Mouse (Mus musculus): Measurements from ENCODE around the gene Arl15. TPM values are rescaled to one million over a fixed set of nuclear protein-coding genes. Genes with fewer than 3 reads are reported as not detected.

Arl15 gene
- total RNA-seq, 2 experiments from 2014 or later: 50.5 to 53.9 TPM

DNA sequence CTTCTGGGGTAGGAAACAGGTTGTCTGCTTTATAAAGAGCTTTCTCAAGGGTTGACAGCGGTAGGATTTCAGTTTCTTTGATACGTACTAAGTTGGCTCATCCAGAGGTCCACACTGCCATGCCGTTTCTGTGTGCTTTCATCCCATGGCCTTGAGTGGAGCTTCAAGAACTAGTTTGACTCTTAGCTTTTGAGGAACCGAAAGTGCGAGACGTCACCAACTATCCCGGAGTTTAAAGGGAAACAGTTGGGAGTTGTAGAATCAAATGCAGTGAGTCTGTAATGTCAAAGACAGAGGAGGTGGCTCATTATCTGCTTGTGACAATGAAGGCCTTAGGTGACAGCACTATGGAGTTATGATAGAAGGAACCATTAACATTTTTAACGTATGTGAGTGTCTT lies 49.6 kb downstream of the Arl15 start:
- no peak for DNase-seq (ENCODE audit: low spot score in 2 of 2)

GRCm38 (mm10) chr13:113844717-113845116 lies 50.4 kb downstream of the Arl15 start:
- no peak for DNase-seq (ENCODE audit: low spot score in 2 of 2)

DNA sequence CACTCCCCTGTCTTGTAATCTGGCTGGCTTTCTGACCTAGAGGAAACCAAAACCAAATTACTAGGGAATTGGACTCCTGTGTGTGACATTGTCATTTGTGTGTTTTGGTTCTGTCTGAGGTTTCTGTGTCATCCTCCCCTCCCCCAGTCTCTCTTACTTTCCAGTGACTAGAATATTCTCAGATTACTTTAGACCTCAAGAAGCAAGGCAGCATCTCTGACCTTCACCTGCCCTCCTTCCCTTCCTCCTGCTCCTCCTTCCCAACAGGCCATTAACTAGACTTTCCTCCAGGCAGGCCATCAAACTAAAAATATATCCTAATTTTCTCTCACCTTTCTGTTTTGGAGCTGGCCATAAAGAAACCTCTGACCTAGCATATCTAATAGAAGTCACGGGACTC lies 50.9 kb downstream of the Arl15 start:
- no peak for DNase-seq (ENCODE audit: low spot score in 2 of 2)

- DNase-seq (ENCODE audit: low spot score in 2 of 2): no peak
These were observed 52.1 kb downstream of the Arl15 start for GRCm38 (mm10) chr13:113846413-113846812.

- DNase-seq (ENCODE audit: low spot score in 2 of 2): no peak
These were observed 56.2 kb downstream of the Arl15 start for GRCm38 (mm10) chr13:113850431-113851034.

DNA sequence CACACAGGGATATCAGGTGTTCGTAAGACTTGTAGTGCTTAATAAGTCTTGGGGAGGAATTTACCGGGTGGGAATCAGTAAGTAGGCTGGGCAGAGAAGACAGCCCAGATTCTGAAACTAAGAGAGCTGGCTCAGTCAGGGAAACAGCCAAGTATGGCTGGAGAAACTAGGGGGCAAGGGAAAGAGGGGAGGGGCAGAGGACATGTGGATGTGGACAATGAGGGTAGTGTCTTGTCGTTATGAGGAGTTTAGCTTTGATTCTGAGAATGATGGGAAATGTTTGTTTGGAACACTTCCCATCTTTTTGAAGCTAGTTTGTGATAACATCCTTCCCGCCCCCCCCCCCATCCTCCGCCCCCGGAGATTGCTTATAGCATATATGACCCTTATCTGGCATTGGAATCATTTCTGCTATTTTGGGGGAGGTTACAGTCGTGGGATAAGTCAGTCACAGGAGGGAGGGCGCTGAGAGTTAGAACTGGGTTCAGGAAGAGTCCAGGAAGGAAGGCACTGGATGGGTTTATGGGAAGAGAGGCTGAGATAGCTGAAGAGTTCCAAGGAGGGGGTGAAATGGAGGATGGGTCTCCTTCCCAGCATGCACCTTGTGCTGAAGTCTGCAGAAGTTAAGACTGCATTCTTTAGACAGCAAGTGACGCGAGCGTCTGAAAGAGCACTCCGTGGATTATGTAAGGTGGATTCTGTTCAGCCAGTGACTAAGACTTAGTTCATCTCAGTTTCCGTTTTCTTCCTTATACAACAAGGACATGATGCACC lies 57.5 kb downstream of the Arl15 start:
- no peak for DNase-seq (ENCODE audit: low spot score in 2 of 2)

GRCm38 (mm10) chr13:113852376-113852666 lies 58.0 kb downstream of the Arl15 start:
- no peak for DNase-seq (ENCODE audit: low spot score in 2 of 2)

DNA sequence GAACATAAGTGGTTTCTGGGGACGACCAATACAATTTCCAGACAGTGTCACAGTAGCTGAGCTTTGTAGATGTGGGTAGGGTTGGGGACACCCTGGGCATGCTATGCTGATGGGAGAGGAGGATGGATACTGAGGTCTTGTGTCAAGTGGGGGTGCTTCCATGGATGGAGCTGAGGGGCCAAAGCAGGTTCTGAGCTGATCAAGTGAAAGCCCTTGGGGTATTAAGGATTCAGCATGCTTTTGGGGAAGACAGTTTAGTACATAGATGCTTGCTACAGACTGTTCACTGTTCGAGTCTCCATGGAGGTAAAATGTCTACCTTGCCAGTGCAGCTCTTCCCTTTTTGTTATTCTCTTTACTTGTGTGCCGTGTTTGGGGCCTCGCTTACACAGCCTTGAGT lies 59.8 kb downstream of the Arl15 start:
- DNase-seq (ENCODE audit: low spot score in 2 of 2): no peak

GRCm38 (mm10) chr13:113854551-113855312 lies 60.4 kb downstream of the Arl15 start:
- no peak for DNase-seq (ENCODE audit: low spot score in 2 of 2)

- no peak for DNase-seq (ENCODE audit: low spot score in 2 of 2)
These were observed 62.6 kb downstream of the Arl15 start for GRCm38 (mm10) chr13:113856946-113857345.

DNA sequence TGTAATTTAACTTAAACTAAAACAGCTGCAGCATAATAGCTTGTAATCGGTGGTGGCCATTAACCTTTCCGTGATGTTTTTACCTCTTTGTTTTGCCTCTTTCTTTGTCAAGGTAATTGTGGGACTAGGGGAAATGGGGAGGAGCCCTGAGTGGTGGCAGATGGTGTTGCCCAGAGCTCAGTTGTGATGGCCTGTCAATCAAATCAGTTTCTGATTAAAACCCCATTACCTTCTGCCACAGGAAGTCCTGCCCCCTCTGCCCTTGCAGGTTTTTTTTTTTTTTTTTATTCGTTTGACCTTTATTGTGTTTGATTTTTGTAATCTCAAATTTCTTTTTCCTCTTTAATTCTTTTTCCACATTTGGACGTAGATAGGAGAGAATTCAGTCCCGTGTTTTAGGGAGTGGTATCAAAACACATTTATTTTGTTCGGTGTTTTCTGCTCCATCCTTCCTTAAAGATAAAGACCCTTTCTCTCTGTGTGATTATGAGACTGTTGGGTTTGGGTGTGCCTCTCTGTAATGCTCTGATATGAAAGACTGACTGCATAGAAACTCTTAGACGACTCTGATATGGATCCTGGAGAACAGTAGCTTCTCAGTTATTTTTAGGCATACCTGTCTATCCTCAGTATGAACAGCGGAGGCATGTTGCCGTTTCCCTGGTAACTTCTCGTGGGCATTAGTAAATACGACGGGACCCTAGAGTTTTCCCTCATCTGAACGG lies 64.5 kb downstream of the Arl15 start:
- DNase-seq (ENCODE audit: low spot score in 2 of 2): no peak

DNA sequence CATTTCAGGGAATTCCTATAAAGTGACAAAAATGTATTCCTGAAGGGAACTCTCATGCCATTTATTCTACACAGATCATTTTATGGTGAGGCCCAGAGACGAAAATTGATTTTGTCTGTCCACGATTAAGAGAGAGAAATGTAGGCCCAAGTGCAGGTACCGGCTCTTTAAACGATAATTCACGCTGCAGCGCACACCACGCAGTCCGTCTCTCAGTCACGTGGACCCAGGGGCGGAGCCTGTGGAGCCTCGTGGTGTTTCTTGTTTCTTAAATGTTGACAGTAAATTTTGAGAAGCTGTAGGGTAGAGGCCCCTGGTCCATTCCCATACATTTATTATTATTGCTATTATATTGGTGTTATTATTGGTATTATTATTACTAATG lies 65.1 kb downstream of the Arl15 start:
- DNase-seq (ENCODE audit: low spot score in 2 of 2): no peak

GRCm38 (mm10) chr13:113860816-113861215 lies 66.5 kb downstream of the Arl15 start:
- no peak for DNase-seq (ENCODE audit: low spot score in 2 of 2)

DNA sequence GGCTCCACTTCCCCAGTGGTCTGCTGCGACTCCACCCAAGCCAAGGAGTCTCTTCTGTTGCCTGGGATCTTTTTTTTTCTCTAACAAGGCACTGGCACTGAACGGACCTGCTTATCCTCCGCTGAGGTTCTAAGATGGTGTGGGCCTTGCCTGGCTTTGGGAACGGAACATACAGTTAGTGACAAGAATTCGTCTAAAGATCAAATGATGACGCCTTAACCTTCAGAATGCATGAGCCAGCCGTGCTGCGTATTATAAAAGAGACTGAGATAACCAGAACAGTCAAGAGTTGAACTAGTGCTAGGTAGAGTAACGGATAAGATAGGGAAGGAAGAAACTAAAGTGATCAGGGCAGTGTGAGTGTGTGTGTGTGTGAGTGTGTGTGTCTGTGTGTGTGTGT lies 66.9 kb downstream of the Arl15 start:
- no peak for DNase-seq (ENCODE audit: low spot score in 2 of 2)

GRCm38 (mm10) chr13:113862951-113863350 lies 68.6 kb downstream of the Arl15 start:
- no peak for DNase-seq (ENCODE audit: low spot score in 2 of 2)

DNA sequence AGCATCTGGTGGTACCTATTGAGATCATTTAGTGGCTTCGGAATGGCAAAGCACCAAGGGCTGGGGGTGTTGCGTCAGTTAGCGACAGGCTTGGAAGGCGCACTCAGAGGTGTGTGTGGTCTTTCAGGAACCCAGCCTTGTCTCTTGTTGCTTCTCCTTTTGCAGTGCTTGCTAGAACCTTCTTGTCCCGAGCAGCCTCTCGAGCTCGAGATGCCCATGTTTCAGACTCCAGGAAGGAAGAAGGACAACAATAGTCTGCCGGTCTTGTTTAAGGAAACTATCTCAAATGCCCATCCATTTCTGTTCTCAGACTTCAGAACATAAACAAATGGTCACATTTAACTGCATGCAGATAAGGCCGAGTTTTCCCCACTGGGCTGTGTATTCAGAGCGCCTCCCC lies 69.4 kb downstream of the Arl15 start:
- DNase-seq (ENCODE audit: low spot score in 2 of 2): no peak

GRCm38 (mm10) chr13:113864278-113864677 lies 70.0 kb downstream of the Arl15 start:
- no peak for DNase-seq (ENCODE audit: low spot score in 2 of 2)

- DNase-seq (ENCODE audit: low spot score in 2 of 2): peak; percentile 76 to 85
These were observed 70.6 kb downstream of the Arl15 start for GRCm38 (mm10) chr13:113864893-113865292.

DNA sequence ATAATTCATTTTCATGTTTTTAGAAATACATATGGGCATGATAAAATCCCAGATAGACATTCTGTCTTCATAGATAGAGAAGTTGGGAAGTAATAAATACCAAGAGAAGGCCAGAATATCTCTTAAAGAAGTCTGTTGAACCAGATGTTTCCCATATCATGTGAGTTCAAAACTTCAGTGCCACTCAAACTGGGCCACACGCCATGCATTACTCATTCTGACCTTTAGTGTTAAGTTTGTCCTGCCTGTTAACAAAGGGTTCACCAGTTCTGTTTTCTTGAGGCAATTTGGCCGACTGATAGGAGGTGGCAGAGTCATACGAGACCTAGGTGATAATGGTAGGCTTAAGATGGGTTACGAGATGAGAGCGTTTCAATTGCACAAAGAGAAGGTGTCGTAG lies 71.1 kb downstream of the Arl15 start:
- DNase-seq (ENCODE audit: low spot score in 2 of 2): no peak

DNA sequence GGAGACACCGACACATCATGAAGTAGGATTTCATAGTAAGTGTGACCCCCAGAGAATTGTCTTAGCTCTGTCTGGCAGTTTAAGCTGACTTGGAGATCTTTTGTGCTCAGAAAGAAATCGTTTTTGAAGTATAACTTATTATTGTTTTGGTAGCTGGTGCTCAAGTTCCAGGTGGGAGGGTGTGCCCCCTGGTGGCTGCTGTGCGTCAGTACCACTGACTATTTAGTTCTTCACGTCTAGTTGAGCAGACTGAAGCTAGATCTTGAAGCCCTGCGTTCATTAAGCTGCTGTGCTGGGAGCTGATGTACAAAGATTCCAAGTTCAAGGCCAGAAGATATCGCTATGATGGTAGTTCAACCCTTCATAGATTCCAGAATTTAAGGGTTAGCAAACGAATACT lies 71.5 kb downstream of the Arl15 start:
- peak; percentile 60 to 74 for DNase-seq (ENCODE audit: low spot score in 2 of 2)

GRCm38 (mm10) chr13:113867736-113868135 lies 73.4 kb downstream of the Arl15 start:
- DNase-seq (ENCODE audit: low spot score in 2 of 2): no peak

Data from layer of hippocampus, postnatal 10 days (tissue).